Mouse (Mus musculus) B cell, adult 2 months (primary cell): ENCODE data around the gene Dbndd1.
A peak's percentile ranks its signal among the peaks of the same experiment; 100 is the strongest.
"Not testable (repeated sequence)": the region's sequence is repeated elsewhere in the genome, so short reads cannot be mapped to it uniquely, and the experiment has no call there.

ENCODE experiments used
- DNase-seq, 2 experiments: peaks; one replicate each; pipeline ENCODE4 v3.0.0; 2022

The Dbndd1 gene

DNA sequence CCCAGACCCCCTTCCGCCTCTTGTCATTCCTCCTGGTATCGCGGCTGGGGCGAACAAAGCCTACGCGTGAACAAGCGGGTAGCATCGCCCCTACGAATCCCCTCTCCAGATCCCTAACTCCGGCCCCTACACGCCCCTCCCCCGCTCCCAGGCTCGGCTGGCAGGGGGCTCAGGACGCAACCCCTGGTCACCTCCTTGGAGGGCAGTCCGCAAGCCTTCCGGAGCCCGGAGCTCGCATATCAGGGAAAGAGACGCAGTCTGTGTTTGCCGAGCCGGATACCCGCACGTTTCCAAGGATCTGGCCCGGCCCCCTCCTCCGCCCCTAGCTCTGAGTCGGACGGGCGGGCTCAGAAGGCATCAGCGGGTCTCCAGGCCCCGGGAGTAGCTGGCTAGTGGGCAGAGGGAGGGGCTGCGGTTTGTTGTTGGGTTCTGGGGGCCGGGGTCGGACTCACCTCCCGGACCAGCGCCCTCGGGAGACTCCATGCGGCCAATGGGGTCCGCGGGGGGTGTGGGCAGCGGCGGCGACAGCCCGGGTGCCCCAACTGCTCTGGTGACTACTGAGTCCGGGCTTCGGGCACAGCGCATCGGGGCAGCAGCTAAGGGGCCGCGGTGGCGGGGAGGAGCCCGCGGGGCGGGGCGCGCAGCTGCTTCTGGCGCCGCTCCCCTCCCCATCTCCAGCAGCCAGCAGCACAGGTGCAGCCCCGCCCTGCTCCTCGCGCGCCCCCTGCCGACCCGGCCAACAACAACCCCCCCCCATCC, at the start of gene Dbndd1:
Gene Dbndd1, minus strand, starts transcription at position 683 of the 759 bp plus-strand sequence.
- peak; percentile 62 to 64 for DNase-seq

DNA sequence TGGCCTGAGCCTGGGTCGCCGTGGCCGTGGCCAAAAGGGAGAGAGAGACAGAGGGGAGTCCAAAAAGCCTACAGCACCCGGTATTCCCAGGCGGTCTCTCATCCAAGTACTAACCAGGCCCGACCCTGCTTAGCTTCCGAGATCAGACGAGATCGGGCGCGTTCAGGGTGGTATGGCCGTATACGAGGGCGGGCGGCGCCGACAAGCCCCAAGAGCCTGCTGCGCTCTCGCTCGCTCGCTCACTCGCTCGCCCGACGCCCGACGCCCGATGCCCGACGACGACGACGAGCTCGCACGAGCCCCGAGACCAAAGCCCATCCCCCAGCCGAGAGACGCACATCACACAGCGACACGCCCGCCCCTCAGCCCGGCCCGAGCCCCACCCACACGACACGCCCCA, 49.0 kb upstream of the Dbndd1 start:
- not testable (repeated sequence) for DNase-seq

DNA sequence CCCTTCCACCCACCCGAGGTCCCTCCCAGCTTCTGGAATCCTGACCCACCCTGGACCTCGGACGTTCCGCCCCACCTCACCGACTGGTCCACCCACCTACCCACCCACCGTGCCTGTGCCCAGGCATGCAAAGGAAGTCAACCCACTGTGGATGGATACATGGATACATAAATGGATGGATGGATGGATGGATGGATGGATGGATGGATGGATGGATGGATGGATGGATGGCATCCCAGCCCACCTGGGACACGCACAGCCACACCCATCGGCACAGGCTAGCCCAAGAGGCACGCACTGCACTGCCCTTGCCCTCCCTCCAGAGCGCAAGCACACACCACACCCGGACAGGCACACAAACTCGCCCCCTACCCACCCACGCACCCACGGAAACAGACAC, 22.4 kb upstream of the Dbndd1 start:
- DNase-seq = peak; percentile 62 to 63

DNA sequence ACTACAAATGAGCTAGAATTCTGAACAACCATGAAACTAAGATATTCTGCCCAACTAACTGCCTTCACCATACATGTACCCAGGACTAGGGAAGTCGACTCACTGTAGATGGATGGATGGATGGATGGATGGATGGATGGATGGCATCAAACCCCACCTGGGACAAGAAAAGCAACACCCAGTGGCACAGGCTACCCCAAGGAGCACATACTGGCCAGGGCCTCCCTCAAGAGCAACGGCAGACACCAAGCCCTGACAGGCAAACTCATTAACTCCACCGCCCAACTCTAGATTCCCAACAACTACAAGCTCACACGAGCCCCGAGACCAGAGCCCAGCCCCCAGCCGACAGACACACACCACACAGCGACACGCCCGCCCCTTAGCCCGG, 21.7 kb upstream of the Dbndd1 start:
- DNase-seq = no peak

DNA sequence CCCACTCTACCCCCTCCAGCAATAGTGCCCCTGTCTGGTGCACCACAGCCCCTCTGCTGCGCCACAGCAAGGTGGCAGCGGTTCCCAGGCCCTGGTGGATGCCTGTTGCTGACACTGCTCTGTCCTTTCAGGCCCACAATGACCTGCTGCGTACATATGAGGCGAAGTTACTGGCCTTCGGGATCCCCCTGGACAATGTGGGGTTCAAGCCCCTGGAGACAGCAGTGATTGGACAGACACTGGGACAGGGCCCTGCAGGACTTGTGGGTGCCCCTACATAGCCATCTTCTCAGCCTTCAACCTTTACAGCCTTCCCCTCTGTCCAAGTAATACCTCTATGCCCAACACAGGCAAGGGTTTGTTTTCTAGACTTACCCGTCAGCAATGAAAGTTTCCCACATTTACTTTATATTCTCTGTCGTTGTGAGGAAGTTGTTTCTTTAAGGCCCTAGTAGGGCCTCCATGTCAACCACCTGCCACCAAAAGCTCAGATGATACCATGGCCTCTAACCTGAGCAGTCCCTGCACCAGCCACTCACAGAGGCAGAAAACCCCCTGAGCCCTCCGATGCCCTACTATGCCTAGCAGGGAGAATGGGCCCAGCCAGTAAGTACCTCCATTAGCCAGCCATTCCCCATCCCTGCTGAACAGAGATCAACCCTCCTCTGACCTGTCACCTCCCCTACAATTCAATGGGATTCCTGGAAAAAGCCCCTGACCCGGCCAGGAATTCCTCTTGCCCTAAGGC, 21.2 kb upstream of the Dbndd1 start:
- no peak for DNase-seq

DNA sequence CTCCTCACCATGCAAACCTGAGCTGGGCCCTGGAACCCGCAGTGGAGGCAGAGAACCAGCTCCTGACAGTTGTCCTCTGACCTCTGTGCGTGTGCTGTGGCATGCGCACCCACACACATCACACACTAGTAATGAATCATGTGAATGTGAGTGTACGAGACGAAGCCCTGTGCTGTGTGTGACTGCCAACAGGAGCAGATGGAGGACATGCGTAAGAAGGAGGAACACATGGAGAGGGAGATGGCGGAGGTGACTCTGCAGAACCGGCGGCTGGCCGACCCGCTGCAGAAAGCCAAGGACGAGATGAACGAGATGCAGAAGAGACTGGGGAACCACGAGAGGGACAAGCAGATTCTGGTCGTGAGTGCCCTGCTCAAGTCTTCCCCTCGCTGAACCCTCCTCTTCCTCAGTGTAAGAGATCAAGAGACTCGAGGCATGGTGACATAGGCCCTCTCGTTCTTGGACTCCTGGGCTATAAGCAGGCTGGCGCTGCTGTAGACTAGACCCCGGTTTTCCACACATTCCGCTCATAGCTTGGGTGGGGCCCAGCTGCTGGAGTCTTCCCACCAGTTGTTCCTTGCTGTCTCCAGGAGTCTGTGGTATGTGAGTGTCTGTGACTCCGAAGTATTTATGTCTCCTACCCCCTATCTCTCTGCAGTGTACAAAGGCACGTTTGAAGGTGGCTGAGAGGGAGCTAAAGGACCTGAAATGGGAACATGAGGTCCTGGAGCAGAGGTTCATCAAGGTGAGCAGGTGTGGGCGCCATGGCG, 12.6 kb upstream of the Dbndd1 start:
- DNase-seq = no peak

DNA sequence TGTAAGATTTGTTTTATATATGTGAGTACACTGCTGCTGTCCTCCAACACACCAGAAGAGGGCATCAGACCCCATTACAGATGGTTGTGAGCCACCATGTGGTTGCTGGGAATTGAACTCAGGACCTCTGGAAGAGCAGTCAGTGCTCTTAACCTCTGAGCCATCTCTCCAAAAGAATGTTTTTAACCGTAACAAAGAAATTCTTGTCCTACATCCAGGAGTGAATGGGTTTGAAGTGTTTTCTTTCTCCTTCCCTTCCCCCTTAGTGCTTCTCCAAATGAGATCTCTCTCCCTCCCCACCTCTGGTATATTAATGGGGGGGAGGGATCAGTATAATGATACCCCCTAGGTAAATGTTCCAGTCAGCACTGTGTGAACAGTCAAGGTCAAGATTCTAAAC, 4.8 kb upstream of the Dbndd1 start:
- not testable (repeated sequence) for DNase-seq

DNA sequence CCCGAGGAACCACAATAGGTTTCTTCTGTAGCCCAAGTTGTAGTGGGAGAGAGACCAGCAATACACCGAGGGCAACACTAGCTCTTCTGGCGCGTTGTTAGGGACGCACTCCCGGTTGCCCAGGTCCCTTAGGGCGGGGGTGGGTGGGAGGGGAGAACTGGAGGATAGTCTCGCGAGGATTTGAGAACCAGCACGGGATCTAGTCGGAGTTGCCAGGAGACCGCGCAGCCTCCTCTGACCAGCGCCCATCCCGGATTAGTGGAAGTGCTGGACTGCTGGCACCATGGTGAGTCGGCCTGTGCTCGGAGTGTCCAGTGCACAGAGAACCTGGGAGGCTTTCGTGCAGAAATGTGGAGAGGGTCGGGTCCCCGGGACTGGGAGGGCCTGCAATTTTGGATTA, 3.4 kb upstream of the Dbndd1 start, which contains the start of gene Gas8:
Gene Gas8, plus strand, starts transcription at position 168 of the 400 bp plus-strand sequence.
- DNase-seq = peak; percentile 76 to 80

DNA sequence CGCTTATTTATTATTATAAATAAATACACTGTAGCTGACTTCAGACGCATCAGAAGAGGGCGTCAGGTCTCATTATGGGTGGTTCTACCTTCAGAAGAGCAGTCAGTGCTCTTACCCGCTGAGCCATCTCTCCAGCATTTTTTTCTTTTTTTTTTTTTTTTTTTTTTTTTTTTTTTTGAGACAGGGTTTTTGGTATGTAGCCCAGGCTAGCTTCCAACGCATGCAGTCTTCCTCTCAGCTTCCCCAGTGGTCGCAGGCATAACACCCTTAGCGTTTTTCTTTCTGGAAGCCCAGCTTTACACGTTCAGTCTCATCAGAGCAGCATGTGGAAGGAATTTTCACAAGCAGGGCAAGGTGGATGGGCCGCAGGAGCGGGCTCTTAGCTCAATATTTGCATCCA, 2.9 kb upstream of the Dbndd1 start:
- no peak for DNase-seq

DNA sequence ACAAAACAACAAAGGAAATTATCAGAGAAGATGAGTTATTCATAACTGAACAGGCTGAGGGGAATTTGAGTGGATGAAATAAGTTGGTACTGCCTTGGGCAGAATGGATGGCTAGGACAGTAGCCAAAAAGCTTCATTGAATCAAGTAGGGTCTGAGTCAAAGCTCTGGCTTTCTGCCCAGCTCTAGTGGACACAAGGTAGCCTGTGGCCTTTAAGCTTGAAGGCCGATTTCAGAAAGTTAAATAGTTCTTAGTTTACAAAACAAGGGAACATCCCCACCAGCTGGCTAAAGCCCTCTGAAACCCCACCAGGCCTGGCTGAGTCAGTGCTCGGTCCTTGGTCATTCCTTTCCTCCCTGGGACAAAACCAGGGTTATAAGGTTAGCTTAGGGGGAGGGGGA, 1.3 kb upstream of the Dbndd1 start:
- DNase-seq = no peak

DNA sequence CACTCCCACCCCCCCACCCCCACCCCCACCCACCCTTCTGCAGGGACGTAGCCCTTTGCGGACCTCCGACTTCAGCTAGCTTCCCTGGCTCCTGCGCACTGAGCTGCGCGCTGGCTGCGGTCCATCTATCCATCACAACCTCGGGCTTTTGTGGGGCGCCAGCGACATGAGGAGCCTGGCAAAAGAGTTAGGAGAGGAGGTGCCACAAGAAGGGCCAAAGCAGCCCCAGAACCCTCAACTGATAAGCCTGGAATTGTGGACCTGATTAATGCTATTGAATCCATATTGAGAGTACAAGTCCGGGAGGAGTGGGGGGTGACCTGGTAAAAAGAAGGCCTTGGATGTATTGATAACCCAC, 256 bp upstream of the Dbndd1 start:
- peak; percentile 5 to 9 for DNase-seq

DNA sequence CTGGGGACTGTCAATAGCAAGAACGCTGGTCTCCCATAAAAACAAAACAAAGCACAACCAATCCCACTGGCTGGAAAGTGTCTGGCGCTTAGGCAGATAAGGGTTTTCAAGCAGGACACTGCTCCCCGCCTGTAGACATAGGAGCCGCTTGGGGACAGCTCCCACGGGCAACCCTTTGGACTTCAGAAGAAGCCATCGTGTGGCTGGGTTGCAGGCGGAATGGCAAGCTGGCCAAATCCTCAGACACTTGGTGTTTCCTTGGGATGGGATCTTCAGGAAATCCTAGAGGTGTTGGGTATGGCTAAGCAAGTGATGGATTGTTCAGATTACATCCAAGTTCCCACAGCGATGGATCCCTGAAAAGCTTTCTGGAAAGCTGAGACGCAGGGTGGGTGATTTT, 1.1 kb downstream of the Dbndd1 start:
- DNase-seq = no peak

DNA sequence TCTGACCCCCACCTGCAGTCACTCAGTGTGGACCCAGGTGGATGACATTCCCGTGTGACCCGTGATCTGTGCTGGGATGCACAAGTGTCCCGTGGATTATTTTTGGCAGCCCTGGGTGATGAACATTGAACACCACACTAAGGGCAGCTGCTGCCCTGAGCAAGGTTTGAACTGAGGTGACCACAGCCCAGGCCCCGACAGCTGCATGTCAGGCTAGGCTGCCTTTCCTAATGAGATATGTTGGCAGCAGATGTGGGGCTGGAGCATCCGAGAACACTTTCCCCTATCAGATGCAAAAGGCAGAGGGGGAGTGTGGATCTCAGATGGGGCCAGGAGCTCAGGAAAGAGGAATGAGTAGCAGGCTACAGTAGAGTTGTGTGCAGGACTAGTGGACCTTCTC, 4.4 kb downstream of the Dbndd1 start:
- no peak for DNase-seq

DNA sequence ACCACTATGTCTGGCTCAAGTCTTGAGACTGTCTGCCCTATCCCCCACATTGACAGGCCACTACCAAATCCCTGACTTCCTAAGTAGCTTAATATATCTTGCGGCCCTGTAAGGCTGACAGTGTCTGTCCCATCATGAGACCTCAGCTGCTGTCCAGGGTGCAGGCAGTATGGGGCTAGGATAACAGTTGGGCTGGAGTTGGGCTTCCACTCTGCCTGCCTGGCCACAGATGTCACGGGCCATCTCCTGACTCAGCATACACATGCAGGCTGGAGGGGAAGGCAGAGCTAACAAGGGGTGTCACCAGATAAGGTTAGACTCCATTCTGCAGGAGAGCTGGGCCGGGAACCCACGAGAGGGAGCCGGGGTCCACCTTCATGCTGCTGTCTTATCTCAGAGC, 8.1 kb downstream of the Dbndd1 start:
- no peak for DNase-seq

DNA sequence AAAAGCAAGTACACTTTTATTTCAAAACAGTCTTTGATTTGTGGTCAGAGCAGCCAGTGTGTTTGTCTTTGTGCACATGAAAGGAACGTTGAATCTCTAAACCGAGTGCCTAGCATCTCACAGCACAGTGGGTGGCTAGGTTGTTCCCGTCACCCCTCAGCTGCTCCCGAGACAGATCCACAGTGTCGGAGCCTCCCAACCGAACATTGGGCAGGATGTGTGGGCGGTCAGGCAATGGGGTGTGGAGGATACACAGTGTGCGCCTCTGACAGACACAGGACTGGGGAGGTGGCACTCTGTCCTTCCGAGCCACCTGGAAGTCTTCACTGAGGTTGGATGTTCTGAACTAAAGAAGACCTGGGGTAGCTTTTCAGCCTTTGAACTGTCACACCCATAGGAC, 9.6 kb downstream of the Dbndd1 start:
- DNase-seq = no peak

DNA sequence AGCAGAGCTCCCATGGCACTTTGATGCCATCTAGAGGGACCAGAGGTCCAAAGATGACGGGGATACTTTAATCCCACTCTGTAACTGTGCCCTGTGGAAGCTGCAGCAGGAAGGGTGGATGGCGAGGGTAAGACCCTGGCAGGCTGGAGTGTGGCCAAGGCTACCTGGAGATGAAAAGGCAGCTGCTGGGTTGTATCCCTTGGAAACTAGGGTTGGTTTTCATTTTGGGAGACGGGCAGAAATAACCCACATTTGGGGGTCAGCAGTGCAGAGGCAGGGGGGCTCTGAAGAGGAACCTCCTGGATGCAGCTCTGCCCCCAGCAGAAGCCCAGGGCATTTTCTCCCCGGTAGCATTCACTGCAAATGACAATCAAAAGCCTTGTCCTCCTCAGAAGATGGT, 10.0 kb downstream of the Dbndd1 start:
- no peak for DNase-seq

DNA sequence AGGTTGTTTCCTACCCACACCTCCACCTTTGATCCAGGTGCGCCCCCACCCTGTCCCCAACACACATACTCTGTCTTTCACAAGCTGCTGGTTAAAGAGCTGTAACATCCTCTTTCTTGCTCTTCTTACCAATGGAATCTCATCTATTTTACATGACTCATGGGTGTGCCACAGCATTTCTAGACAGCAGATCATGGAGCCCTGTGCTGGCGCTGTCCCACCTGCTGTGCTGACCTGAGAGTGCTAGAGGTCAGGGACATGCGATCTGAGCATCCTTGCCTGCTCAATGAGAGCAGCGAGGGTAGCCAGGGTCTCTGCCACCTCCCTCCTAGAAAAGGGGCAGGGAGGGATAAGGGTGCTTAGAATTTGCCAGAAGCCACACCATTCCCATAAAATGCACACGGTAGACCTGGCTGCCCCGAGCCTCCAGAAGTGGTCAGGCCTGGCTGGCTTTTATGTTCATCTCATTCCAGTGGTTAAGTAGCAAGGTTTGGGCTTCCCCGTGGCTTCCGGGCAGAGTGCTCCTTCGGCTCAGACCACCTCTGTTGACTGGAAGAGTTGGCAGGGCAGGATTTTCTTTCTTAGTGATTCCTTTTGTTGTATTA, 10.6 kb downstream of the Dbndd1 start:
- DNase-seq = no peak

DNA sequence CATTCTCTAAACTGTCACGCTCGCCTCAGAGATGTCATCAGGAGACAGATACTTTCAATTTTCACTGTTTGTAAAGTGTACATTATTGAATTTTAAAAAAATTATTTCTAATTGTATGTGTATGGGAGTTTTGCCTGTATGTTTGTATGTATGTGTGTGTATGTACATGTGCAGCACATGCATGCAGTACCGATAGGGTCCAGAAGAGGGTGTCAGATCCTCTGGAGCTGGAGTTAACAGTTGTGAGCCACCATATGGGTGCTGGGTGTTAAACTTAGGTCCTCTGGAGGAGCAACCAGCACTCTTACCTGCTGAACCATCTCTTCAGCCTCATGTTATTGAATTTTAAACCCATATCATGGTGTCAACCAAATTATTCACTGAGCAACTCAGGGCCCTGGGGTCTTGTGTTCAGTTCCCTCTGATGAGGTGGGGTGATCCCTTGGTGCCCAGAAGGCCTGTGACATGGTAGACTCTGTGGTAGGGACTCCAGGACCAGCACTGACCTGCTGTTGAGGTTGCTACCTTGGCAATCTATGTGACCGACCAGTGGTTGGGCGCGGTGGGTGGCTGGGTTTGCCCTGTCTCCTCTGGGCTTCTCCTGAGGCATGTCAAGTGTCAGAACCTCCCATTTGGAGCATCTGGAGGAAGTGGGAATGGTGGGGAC, 11.3 kb downstream of the Dbndd1 start:
- DNase-seq = peak; percentile 17 to 30

DNA sequence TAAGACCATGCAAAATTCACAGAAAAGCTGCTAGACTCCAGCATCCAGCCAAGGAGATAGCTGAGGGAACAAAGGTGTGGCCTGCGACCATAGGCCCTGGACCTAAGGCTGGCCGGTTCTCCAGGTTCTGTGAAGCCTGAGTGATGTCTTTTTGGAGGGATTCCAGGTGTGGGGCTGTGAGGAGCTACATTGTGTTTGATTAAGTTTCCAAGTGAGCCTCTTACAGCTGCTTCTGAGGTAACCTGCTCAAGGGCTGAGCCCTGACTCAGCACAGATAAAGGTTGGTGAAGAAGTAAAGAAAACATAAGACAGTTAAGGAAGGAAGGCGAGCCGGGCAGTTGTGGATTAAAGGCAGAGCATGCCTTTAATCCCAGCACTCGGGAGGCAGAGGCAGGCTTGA, 13.1 kb downstream of the Dbndd1 start:
- DNase-seq = no peak

DNA sequence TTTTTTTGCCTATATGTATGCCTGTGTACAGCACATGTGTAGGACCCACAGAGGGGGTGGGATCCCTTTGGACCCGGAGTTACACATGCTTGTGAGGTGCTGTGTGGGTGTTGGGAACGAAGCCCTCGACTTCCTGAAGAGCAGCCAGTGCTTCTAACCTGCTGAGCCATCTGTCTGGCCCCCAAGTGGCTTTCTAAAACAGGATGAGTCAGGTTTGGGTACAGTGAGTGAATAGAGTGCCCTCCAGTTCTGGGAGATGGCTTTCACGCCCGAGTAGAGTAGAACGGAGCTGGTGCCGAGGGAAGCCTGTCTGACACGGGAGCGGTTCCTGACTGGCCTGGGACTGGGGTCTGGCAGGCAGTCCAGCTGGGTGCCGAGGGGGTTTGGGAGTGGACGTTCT, 15.7 kb downstream of the Dbndd1 start:
- no peak for DNase-seq

DNA sequence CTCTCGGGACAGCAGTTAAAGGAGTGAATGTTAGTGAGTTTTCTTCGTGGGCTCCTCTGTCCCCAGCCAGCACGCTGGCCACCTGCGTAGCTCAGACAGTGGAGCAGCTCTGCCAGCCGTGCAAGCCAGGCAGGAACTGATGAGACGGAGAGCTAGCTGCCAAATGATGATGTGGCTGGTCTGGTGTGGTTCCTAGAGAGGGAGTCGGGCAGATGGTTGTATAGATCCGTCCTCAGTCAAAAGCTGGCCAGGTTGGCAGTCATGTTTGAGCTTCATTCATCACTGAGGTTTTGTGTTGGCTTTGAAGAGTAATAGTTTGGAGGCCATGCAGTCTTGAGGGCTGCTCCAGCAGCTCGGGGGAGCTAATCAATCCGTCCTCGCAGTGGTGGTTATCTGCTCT, 16.3 kb downstream of the Dbndd1 start:
- no peak for DNase-seq

DNA sequence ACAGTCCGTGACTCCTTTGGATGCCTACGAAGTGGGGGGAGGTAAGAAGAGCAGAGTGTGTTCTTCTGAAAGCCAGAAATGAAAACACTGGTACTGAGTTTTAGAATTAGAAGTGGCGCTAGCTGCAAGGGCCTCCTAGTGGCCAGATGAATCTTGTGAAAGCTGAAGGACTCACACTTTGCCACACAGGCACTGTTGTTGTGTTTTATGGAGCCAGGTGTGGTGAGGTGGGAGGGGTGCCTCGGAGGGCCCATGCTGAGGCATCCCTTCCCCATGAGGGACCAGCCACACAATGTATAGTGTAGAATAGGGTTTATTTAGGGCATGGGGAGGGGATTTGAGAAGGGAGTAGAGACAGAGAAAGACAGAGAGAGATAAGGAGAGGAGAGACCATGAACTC, 17.6 kb downstream of the Dbndd1 start:
- no peak for DNase-seq

DNA sequence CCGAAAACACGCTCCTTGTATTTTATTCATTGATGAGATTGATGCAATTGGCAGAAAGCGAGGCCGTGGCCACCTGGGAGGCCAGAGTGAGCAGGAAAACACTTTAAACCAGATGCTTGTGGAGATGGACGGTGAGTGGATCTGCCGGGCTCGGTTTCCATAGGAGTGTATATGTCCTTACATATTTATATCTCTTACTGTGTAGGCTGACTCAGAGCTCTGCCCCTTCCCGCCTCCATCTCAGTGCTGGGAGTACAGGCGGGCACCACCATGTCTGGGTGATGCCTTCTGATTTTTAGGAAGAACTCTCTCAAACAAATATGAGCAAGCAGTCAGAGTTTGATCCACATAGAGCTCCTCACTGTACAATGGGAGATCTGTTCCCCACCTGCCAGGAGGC, 22.4 kb downstream of the Dbndd1 start:
- DNase-seq = no peak
